Mouse (Mus musculus): ENCODE measurements around the gene Mt4.
"Not testable (repeated sequence)": the region's sequence is repeated elsewhere in the genome, so short reads cannot be mapped to it uniquely, and the experiment has no call there.

Mt4 gene

DNA sequence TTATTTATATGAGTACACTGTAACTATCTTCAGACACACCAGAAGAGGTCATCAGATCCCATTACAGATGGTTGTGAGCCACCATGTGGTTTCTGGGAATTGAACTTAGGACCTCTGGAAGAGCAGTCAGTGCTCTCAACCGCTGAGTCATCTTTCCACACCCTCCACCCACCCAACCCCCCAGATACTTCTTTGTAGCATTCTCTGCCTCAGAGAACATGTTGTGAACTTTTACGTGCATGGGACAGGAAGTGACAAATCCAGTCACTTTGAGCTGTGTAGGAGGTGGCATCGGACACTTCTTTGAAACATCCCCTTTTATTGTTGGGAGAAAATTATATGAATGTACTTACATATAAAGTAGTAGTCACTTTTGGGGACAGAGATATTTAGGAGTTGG lies 2.4 kb upstream of the Mt4 start:
- in situ Hi-C loops (cut with MboI, MseI), result not testable (repeated sequence)

- in situ Hi-C loops (cut with MboI, MseI), result no loop called here
Observed at GRCm38 (mm10) chr8:94135556-94135955, 1.4 kb upstream of the Mt4 start.

- in situ Hi-C loops (cut with MboI, MseI), result no loop called here
Observed at GRCm38 (mm10) chr8:94136192-94136591, 805 bp upstream of the Mt4 start.

DNA sequence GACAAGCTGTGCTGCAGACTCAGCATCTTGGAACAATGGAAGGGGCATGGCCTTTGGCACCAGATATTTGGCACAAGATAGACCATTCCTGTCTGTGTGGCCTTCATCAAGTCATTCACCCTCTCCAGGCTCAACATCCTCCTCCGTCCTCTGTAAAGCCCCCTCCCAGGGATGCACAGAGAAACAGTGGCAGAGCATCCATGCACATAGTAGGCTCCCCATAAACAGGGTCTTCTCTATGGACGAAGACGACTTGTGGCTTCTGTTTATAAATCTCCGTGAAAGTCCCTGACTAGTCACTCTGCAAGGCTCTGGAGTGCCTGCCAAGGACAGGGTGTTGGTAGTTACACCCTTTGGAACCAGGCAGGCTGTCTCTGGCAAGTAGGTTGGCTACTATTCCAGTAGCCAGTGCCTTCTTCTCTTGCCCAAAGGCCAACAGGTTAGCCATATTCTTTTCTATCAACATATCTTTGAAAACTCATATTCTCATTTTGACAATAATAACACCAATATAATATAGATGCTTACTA lies 3.3 kb downstream of the Mt4 start:
- in situ Hi-C loops (cut with MboI, MseI), result no loop called here

DNA sequence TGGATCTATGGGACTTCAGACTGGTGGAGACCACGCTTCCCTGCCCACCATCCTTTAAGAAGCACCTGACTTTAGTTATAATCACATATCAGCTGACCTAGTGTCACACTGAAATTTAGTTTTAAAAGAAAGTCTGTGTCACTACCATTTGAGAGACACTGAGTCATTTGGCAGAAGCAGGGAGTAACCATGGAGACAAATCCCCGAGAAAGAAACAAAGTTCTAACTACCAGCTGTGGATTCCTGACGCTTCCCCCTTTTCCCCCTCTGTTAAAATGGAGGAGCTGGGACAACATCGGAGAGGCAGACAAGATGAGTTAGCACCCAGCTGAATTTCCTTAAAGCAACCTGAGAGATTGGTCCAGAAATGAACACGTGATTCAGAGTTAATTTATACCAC lies 11.2 kb downstream of the Mt4 start:
- in situ Hi-C loops (cut with MboI, MseI), result no loop called here

GRCm38 (mm10) chr8:94150925-94151324 lies 13.9 kb downstream of the Mt4 start:
- in situ Hi-C loops (cut with MboI, MseI), result no loop called here

DNA sequence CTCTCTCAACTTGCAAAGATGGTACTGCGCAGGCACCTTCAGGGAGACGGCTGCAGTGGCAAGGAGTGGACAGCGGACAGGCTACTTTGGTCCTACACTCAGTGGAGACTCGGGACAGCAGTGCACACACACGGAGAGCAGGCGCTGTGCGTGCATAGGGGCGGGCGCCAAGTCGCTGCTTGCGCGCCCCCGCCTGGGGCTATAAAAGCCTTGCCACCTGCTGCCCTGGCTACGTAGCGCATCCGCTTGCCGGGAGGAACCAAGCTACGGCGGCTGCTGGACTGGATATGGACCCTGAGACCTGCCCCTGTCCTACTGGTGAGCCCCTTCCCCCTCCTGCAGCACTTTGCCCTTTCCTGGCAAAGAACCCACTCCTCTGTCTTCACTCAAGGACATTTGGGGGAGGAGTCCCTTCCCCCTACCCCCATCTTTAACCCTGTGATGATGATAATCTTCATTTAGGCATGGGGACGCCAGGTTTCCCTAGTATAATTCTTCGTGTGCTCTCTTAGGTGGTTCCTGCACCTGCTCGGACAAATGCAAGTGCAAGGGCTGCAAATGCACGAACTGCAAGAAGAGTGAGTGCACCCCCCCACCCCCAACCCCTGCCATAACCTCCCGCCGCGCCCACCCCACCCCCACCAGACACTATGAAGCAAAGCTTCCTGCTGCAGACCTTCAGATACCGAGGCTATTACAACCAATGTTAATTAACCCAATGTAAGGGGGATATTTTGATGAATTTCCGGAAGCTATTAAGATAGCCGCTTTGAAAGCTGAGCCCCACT lies 15.7 kb downstream of the Mt4 start, which contains the start of gene Mt3:
Gene Mt3, plus strand, starts transcription at position 95 of the 788 bp plus-strand sequence.
- in situ Hi-C loops (cut with MboI, MseI), result no loop called here

GRCm38 (mm10) chr8:94153451-94153850 lies 16.5 kb downstream of the Mt4 start:
- in situ Hi-C loops (cut with MboI, MseI), result no loop called here

DNA sequence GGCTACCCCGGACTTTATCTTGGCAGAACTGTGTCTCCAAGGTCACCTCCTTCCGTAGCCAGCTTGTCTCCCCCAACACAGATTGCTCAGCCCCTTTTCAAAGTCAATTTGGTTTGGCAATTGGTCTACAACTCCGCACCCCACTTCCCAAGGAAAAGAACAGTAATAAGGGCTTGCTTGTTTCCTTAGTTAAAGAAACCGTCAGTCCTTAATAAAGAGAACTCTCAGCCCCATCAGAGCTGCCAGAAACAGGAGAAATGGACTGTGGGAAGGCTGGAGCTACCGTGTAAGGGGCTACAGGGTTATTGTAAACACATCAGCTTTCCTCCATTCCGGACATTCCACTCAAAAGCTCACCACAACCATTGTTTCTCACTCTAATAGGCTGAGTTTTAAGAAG lies 17.5 kb downstream of the Mt4 start:
- in situ Hi-C loops (cut with MboI, MseI), result no loop called here

DNA sequence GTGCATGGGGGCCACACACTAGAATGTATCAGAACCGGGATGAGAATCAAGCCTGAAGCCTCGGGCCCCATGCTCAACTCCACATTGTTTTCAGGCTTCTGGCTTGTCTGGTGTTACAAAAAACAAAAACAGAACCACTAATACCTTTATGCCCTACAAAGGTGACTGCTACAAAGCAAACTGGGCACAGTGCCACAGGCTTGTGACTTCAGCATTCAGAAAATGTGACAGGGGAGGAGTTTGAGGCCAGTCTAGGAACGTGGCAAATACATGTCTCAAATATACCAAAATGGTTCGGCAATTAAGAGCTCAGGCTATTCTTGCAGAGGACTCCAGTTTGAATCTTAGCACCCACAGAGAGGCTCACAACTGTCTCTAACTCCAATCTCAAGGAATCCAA lies 19.1 kb downstream of the Mt4 start:
- in situ Hi-C loops (cut with MboI, MseI), result no loop called here

DNA sequence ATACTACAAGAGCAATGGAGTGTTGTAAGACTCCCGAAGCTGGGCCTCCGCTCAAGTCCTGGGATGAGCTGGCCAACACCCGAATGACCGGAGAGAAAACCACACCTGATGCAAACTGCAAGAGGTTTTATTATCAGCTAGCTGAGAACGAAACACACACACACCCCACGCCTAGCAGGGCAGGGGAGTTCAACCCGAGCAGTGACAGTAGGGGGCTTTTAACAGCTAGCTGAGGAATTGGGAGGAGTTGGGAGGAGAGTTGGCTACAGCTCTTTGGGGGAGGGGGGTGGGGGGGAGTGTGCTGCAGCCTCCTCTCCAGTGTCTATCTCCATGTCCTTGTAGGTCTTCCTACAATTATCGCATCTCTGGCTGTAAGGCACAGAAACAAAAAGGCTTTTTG lies 28.8 kb downstream of the Mt4 start:
- in situ Hi-C loops (cut with MboI, MseI), result loop anchor here (5.0 kb wide), 1 partner anchor 37 kb away; no protein-coding TSS in a partner anchor

DNA sequence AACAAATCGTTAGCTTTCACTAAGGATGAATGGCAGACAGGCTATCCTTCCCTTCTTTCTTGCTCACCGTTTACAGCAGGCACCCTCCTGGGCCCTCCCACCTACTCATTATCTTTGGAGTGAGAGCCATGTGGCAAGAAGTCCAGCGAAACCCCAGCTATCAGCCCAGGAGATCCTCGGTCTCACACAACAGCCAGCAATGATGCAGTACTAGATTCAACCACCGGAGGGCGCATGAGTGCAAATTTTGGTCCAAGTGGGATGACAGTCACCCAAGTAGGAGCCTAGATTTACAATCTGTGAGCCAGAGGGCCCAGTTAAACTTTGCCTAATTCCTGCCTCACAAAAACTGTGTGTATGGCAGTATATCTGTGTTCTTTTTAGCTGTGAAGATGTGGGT lies 30.2 kb downstream of the Mt4 start:
- in situ Hi-C loops (cut with MboI, MseI), result loop anchor here (5.0 kb wide), 1 partner anchor 35 kb away; no protein-coding TSS in a partner anchor

- in situ Hi-C loops (cut with MboI, MseI), result loop anchor here (5.0 kb wide), 1 partner anchor 33 kb away; no protein-coding TSS in a partner anchor
Observed at GRCm38 (mm10) chr8:94169547-94169946, 32.5 kb downstream of the Mt4 start.

DNA sequence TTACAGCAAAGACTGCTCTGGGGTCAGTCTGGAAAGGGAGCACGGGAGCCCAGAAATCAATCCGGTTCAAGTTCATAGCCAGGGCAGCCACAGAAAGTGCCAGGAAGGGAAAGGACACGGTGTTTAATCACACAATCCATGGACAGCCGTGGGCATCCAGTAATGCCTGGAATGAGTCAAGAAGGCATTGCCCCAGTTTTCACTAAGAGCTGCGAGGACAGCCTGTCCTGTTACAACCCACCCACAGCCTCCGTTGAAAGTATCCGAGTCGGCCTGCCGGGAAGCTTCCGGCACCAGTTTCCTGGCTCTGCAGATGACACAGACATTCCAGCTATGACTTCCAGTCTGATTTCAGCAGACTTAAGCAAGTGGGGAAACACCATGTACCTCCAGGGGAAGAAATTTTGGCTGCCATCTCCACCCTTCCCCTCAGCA lies 34.3 kb downstream of the Mt4 start:
- in situ Hi-C loops (cut with MboI, MseI), result no loop called here

GRCm38 (mm10) chr8:94172075-94172808 lies 35.2 kb downstream of the Mt4 start, which contains the start of gene Mt2:
Gene Mt2, plus strand, starts transcription at chr8:94172664.
- in situ Hi-C loops (cut with MboI, MseI), result no loop called here

GRCm38 (mm10) chr8:94172809-94173732 lies 36.1 kb downstream of the Mt4 start:
- in situ Hi-C loops (cut with MboI, MseI), result no loop called here

- in situ Hi-C loops (cut with MboI, MseI), result no loop called here
Observed at GRCm38 (mm10) chr8:94173848-94174403, 36.9 kb downstream of the Mt4 start.

- in situ Hi-C loops (cut with MboI, MseI), result no loop called here
Observed at GRCm38 (mm10) chr8:94174619-94175213, 37.7 kb downstream of the Mt4 start.

DNA sequence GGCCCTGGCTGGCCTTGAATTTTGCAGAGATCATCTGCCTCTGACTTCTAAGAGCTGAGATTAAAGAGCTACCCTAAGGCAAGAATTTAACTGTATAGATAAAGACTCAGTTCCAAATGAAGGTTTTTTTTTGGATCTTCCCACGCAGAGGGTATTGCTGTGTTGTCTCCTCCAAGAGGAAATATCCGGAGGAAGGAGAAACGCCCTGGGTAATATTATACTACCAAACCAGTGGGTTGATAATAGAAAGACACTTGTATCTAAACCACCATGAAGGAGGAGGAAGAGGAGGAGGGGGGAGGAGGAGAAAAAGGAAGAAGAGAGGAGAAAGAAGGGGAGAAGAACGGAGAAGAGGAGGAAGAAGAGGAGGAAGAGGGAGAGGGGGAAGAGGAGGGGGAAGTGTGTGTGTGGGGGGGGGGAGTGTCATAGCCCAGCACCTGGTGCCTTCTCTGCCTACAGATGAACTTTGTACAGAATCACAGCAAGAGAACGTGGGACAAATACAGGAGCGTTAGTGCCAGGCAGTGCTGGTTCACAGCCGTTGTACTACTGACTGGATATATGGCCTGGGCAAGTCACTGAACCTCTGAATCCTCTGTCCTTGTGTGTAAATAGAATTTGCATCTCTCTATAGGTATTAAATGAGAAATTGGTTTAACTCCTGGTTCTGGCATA lies 40.9 kb downstream of the Mt4 start:
- in situ Hi-C loops (cut with MboI, MseI), result no loop called here

Data from T-helper 1 cell (primary cell).